Mouse (Mus musculus): ENCODE data around the gene Slc39a13.
"Not testable (repeated sequence)": the region's sequence is repeated elsewhere in the genome, so short reads cannot be mapped to it uniquely, and the experiment has no call there.

Slc39a13 gene

GRCm38 (mm10) chr2:91065544-91065943 lies 4.7 kb downstream of the Slc39a13 start:
- DNase-seq (ENCODE audit: low read depth, low spot score), result no peak

- no peak for DNase-seq (ENCODE audit: low read depth, low spot score)
These were observed 6.0 kb downstream of the Slc39a13 start for GRCm38 (mm10) chr2:91064211-91064610.

- DNase-seq (ENCODE audit: low read depth, low spot score), result no peak
These were observed 7.2 kb downstream of the Slc39a13 start for GRCm38 (mm10) chr2:91062779-91063606.

- DNase-seq (ENCODE audit: low read depth, low spot score), result no peak
These were observed 8.3 kb downstream of the Slc39a13 start for GRCm38 (mm10) chr2:91061849-91062481.

- no peak for DNase-seq (ENCODE audit: low read depth, low spot score)
These were observed 9.5 kb downstream of the Slc39a13 start for GRCm38 (mm10) chr2:91060544-91061355.

- no peak for DNase-seq (ENCODE audit: low read depth, low spot score)
These were observed 10.8 kb downstream of the Slc39a13 start for GRCm38 (mm10) chr2:91059376-91059775.

- DNase-seq (ENCODE audit: low read depth, low spot score), result no peak
These were observed 11.8 kb downstream of the Slc39a13 start for GRCm38 (mm10) chr2:91058435-91058834.

GRCm38 (mm10) chr2:91053934-91054382 lies 16.3 kb downstream of the Slc39a13 start, which contains the start of gene Psmc3:
TSS of gene Psmc3 (plus strand) at chr2:91054009.
- peak; percentile 81 for DNase-seq (ENCODE audit: low read depth, low spot score)

- no peak for DNase-seq (ENCODE audit: low read depth, low spot score)
These were observed 16.9 kb downstream of the Slc39a13 start for GRCm38 (mm10) chr2:91053181-91053933.

- no peak for DNase-seq (ENCODE audit: low read depth, low spot score)
These were observed 17.5 kb downstream of the Slc39a13 start for GRCm38 (mm10) chr2:91052752-91053151.

- DNase-seq (ENCODE audit: low read depth, low spot score), result no peak
These were observed 18.3 kb downstream of the Slc39a13 start for GRCm38 (mm10) chr2:91051917-91052316.

GRCm38 (mm10) chr2:91047359-91047758 lies 22.9 kb downstream of the Slc39a13 start:
- no peak for DNase-seq (ENCODE audit: low read depth, low spot score)

GRCm38 (mm10) chr2:91045805-91046204 lies 24.4 kb downstream of the Slc39a13 start:
- not testable (repeated sequence) for DNase-seq (ENCODE audit: low read depth, low spot score)

GRCm38 (mm10) chr2:91044727-91045126 lies 25.5 kb downstream of the Slc39a13 start:
- DNase-seq (ENCODE audit: low read depth, low spot score), result no peak

GRCm38 (mm10) chr2:91042651-91043398 lies 27.4 kb downstream of the Slc39a13 start:
- no peak for DNase-seq (ENCODE audit: low read depth, low spot score)

GRCm38 (mm10) chr2:91041786-91042185 lies 28.4 kb downstream of the Slc39a13 start:
- no peak for DNase-seq (ENCODE audit: low read depth, low spot score)

- no peak for DNase-seq (ENCODE audit: low read depth, low spot score)
These were observed 34.8 kb downstream of the Slc39a13 start, which contains the start of gene Rapsn for GRCm38 (mm10) chr2:91035385-91035784. TSS of gene Rapsn (plus strand) at chr2:91035620.

- no peak for DNase-seq (ENCODE audit: low read depth, low spot score)
These were observed 37.2 kb downstream of the Slc39a13 start for GRCm38 (mm10) chr2:91033000-91033399.

GRCm38 (mm10) chr2:91031216-91031615 lies 39.0 kb downstream of the Slc39a13 start:
- no peak for DNase-seq (ENCODE audit: low read depth, low spot score)
